Mouse (Mus musculus): ENCODE results near the gene Gm20865. TPM values are rescaled to one million over a fixed set of nuclear protein-coding genes. Genes with fewer than 3 reads are reported as not detected.
"Not testable (repeated sequence)": the region's sequence is repeated elsewhere in the genome, so short reads cannot be mapped to it uniquely, and the experiment has no call there.

The Gm20865 gene
- polyA plus RNA-seq (2015; fragmentation: Nextera tagmentation; extraction: Ambion mirVana) = not detected in 2 replicates

GRCm38 (mm10) chrY:21241275-21241674, at the start of gene Gm20865:
TSS of gene Gm20865 (plus strand) at chrY:21241575.
- WGBS (ENCODE audit: insufficient replicate concordance) = no CpG with 5 or more reads among the region's 3 CpGs
- not testable (repeated sequence) for H3K27me3 ChIP-seq (ENCODE audit: insufficient read depth, low read length); ATAC-seq; H3K4me2 ChIP-seq (ENCODE audit: low read depth, low read length); H3K9ac ChIP-seq (replicated peaks); H3K4me3 ChIP-seq (ENCODE audit: low read depth, low read length); DNase-seq; H3K9me3 ChIP-seq (ENCODE audit: low read length); H3K4me1 ChIP-seq (ENCODE audit: insufficient read depth); H3K36me3 ChIP-seq (replicated peaks; ENCODE audit: insufficient read depth, low read length); H3K27ac ChIP-seq (ENCODE audit: low read depth)

Other genes with a start within 250 kb of the Gm20865 start
- gene Gm29866, start 247.9 kb upstream of the Gm20865 start, polyA plus RNA-seq (2015; fragmentation: Nextera tagmentation; extraction: Ambion mirVana) = not detected in 2 replicates
- gene Gm20909, start 77.0 kb upstream of the Gm20865 start, polyA plus RNA-seq (2015; fragmentation: Nextera tagmentation; extraction: Ambion mirVana) = not detected in 2 replicates

Data from liver, postnatal 0 days (tissue).